Mouse (Mus musculus) heart, postnatal 0 days (tissue): ENCODE data around the gene Ksr1. TPM values are rescaled to one million over a fixed set of nuclear protein-coding genes. Genes with fewer than 3 reads are reported as not detected.
A peak's percentile ranks its signal among the peaks of the same experiment; 100 is the strongest.

Experiments used
- ATAC-seq: fragments of 200-750 bp; cut with Nextera tagmentation; 2 replicates; pipeline ENCODE4 v1.8.0; 2017; ENCODE audit warnings: low read depth, moderate number of reproducible peaks, moderate library complexity; ENCODE audit not compliant: insufficient read depth
- DNase-seq: peaks from one replicate; pipeline ENCODE4 v3.0.0-alpha.2; 2016; ENCODE audit warnings: low spot score
- H3K27ac ChIP-seq: fragments of 300-500 bp; sonication (generic); 2 replicates; pipeline ENCODE4 v1.5.1; 2014; ENCODE audit warnings: low read depth, mild to moderate bottlenecking
- H3K27me3 ChIP-seq: fragments of 300-500 bp; sonication (generic); 2 replicates; pipeline ENCODE4 v1.6.1; 2014; ENCODE audit warnings: low read length, mixed read lengths; ENCODE audit not compliant: control insufficient read depth, insufficient read depth
- H3K36me3 ChIP-seq: fragments of 300-500 bp; sonication (generic); replicated peaks from 2 replicates; pipeline ENCODE4 v1.6.1; 2014; ENCODE audit warnings: low read length, mixed read lengths; ENCODE audit not compliant: control insufficient read depth, insufficient read depth
- H3K4me1 ChIP-seq: fragments of 300-500 bp; sonication (generic); 2 replicates; pipeline ENCODE4 v1.6.1; 2014; ENCODE audit warnings: antibody characterized with exemption; ENCODE audit not compliant: control insufficient read depth, insufficient read depth
- H3K4me2 ChIP-seq: fragments of 300-500 bp; sonication (generic); 2 replicates; pipeline ENCODE4 v1.6.1; 2014; ENCODE audit warnings: low read depth, mild to moderate bottlenecking, low read length, moderate library complexity
- H3K4me3 ChIP-seq: fragments of 300-500 bp; sonication (generic); 2 replicates; pipeline ENCODE4 v1.5.1; 2014; ENCODE audit warnings: low read depth, low read length
- H3K9ac ChIP-seq: fragments of 300-500 bp; sonication (generic); replicated peaks from 2 replicates; pipeline ENCODE4 v1.6.1; 2014; ENCODE audit warnings: low read depth, low read length, mixed read lengths
- H3K9me3 ChIP-seq: fragments of 300-500 bp; sonication (generic); replicated peaks from 2 replicates; pipeline ENCODE4 v1.6.1; 2016; ENCODE audit warnings: low read length; ENCODE audit not compliant: control insufficient read depth
- CTCF ChIP-seq: IDR thresholded peaks from 2 replicates; pipeline ENCODE4 v1.5.1; 2016; ENCODE audit warnings: antibody characterized with exemption, control low read depth, low read depth
- EP300 ChIP-seq: IDR thresholded peaks from 2 replicates; pipeline ENCODE4 v1.6.1; 2016; ENCODE audit warnings: antibody characterized with exemption, low read depth
- WGBS: fragments of 180-500 bp; shearing (Covaris S2); extraction: QIAGEN DNeasy Blood & Tissue Kit; methylation state at CpG from one replicate; pipeline ENCODE4 v1.1.7; 2014; 5-methylcytosine and 5-hydroxymethylcytosine counted together
- polyA plus RNA-seq: library from polyadenylated mRNA; unstranded; fragments of >200 nt; fragmentation: Nextera tagmentation; extraction: Ambion mirVana; gene quantifications from 2 replicates; pipeline ENCODE4 v1.2.1, GENCODE M21; 2015
- total RNA-seq: library from RNA; depleted of rRNA; stranded (reverse); fragments of >200 nt; gene quantifications from 2 replicates; pipeline ENCODE4 v1.2.3, GENCODE M21; 2014; ENCODE audit warnings: low replicate concordance; rRNA removed

Ksr1 gene
- total RNA-seq = 7.7 and 15.2 TPM in 2 replicates
- 1.3 and 1.5 TPM in 2 replicates for polyA plus RNA-seq

- H3K4me2 ChIP-seq = peak within 1 kb of the TSS; percentile 82
- DNase-seq (peak; percentile 91), ATAC-seq (peak; percentile 92)
- peak within 1 kb of the TSS; percentile 99 for H3K4me3 ChIP-seq
- no peaks in the 10 kb centered on the region for H3K9me3 ChIP-seq
- TF ChIP-seq EP300 (peak; percentile 42; the same call in 1 of the 2 replicates), CTCF (no peak)
- WGBS = under 1% methylated on average over 42 of the region's 42 CpGs
- peak within 1 kb of the TSS; percentile 94 for H3K9ac ChIP-seq
- no peaks in the 10 kb centered on the region for H3K27me3 ChIP-seq
- H3K36me3 ChIP-seq = no peaks in the 10 kb centered on the region
- H3K4me1 ChIP-seq = peaks cover 34% of the 10 kb centered on the region; the same call in 1 of the 2 replicates
- H3K27ac ChIP-seq = peak within 1 kb of the TSS; percentile 91
Observed at GRCm38 (mm10) chr11:79146331-79146767, at the start of gene Ksr1. Gene Ksr1, minus strand, starts transcription at chr11:79146407.

- no peaks in the 10 kb centered on the region for H3K27me3 ChIP-seq
- no peaks in the 10 kb centered on the region for H3K36me3 ChIP-seq
- peak overlapping the region; percentile 78 for H3K27ac ChIP-seq
- DNase-seq = no peak
- 52% methylated on average over 1 of the region's 1 CpGs for WGBS
- no peak overlapping the region for H3K4me3 ChIP-seq
- peaks cover 37% of the 10 kb centered on the region for H3K4me1 ChIP-seq
- H3K4me2 ChIP-seq = no peak overlapping the region
- no peak overlapping the region for H3K9ac ChIP-seq
- no peak for ATAC-seq
- H3K9me3 ChIP-seq = no peaks in the 10 kb centered on the region
- TF ChIP-seq CTCF = peak; percentile 48
- TF ChIP-seq EP300 = no peak
Observed at GRCm38 (mm10) chr11:79192176-79192575, 46.0 kb upstream of the Ksr1 start.

GRCm38 (mm10) chr11:79191214-79191613, 45.0 kb upstream of the Ksr1 start:
- peak overlapping the region; percentile 78 for H3K27ac ChIP-seq

GRCm38 (mm10) chr11:79190257-79190656, 44.0 kb upstream of the Ksr1 start:
- no peaks in the 10 kb centered on the region for H3K9me3 ChIP-seq
- H3K4me3 ChIP-seq = no peak overlapping the region
- H3K9ac ChIP-seq = no peak overlapping the region
- ATAC-seq = no peak
- H3K27ac ChIP-seq = no peak overlapping the region
- H3K4me1 ChIP-seq = peaks cover 25% of the 10 kb centered on the region
- no peaks in the 10 kb centered on the region for H3K27me3 ChIP-seq
- no peak overlapping the region for H3K4me2 ChIP-seq
- no peaks in the 10 kb centered on the region for H3K36me3 ChIP-seq
- no peak for DNase-seq
- 94% methylated on average over 2 of the region's 2 CpGs for WGBS
- TF ChIP-seq EP300 (no peak), CTCF (no peak)

More at GRCm38 (mm10) chr11:79191214-79191613, 45.0 kb upstream of the Ksr1 start:
- peaks cover 28% of the 10 kb centered on the region for H3K4me1 ChIP-seq
- no peaks in the 10 kb centered on the region for H3K27me3 ChIP-seq
- ATAC-seq = peak; percentile 69
- no peak overlapping the region for H3K4me3 ChIP-seq
- 39% methylated on average over 4 of the region's 4 CpGs for WGBS
- TF ChIP-seq EP300 (no peak), CTCF (no peak)
- DNase-seq = peak; percentile 65
- H3K36me3 ChIP-seq = no peaks in the 10 kb centered on the region
- no peaks in the 10 kb centered on the region for H3K9me3 ChIP-seq
- no peak overlapping the region for H3K9ac ChIP-seq
- H3K4me2 ChIP-seq = no peak overlapping the region

GRCm38 (mm10) chr11:79188176-79188575, 42.0 kb upstream of the Ksr1 start:
- ATAC-seq (0 out of 2 replicates have a peak, but pooled peaks have one; percentile 4), DNase-seq (peak; percentile 81)
- Histone ChIP-seq H3K9ac (no peak overlapping the region), H3K4me2 (no peak overlapping the region), H3K36me3 (no peaks in the 10 kb centered on the region), H3K27me3 (no peaks in the 10 kb centered on the region), H3K27ac (no peak overlapping the region), H3K4me1 (peaks cover 31% of the 10 kb centered on the region), H3K9me3 (no peaks in the 10 kb centered on the region), H3K4me3 (no peak overlapping the region)
- WGBS = 19% methylated on average over 6 of the region's 6 CpGs
- TF ChIP-seq CTCF (no peak), EP300 (no peak)

- Histone ChIP-seq H3K4me3 (no peak overlapping the region), H3K27me3 (no peaks in the 10 kb centered on the region), H3K9me3 (no peaks in the 10 kb centered on the region), H3K4me2 (no peak overlapping the region), H3K27ac (no peak overlapping the region), H3K4me1 (peaks cover 31% of the 10 kb centered on the region), H3K9ac (no peak overlapping the region), H3K36me3 (no peaks in the 10 kb centered on the region)
- TF ChIP-seq CTCF (no peak), EP300 (no peak)
- DNase-seq = no peak
- no peak for ATAC-seq
- 51% methylated on average over 4 of the region's 4 CpGs for WGBS
Observed at GRCm38 (mm10) chr11:79187291-79187690, 41.1 kb upstream of the Ksr1 start.
